Mouse (Mus musculus) small intestine, adult 2 months (tissue): ENCODE data around the gene Pde4d. TPM values are rescaled to one million over a fixed set of nuclear protein-coding genes. Genes with fewer than 3 reads are reported as not detected.

Experiments used
- H3K27ac ChIP-seq: fragments of 200-500 bp; 2 replicates; pipeline ENCODE4 v1.5.1; 2012; ENCODE audit warnings: low read depth, low read length, control low read depth, inconsistent platforms; ENCODE audit not compliant: insufficient read depth
- H3K27me3 ChIP-seq: fragments of 200-500 bp; 2 replicates; pipeline ENCODE4 v1.6.1; 2012; ENCODE audit warnings: mild to moderate bottlenecking, moderate library complexity, low read length, inconsistent platforms; ENCODE audit not compliant: control insufficient read depth, insufficient read depth
- H3K36me3 ChIP-seq: fragments of 200-500 bp; 2 replicates; pipeline ENCODE4 v1.6.1; 2012; ENCODE audit warnings: mild to moderate bottlenecking, low read length, control low read depth, inconsistent platforms; ENCODE audit not compliant: control insufficient read depth, insufficient read depth
- H3K4me1 ChIP-seq: fragments of 200-500 bp; 2 replicates; pipeline ENCODE4 v1.6.1; 2012; ENCODE audit warnings: low read length, inconsistent platforms, mixed read lengths; ENCODE audit not compliant: control insufficient read depth, insufficient read depth, insufficient read length
- H3K4me3 ChIP-seq: fragments of 200-500 bp; 2 replicates; pipeline ENCODE4 v1.5.1; 2012; ENCODE audit warnings: low read depth, mild to moderate bottlenecking, control low read depth, inconsistent platforms, low read length, moderate library complexity
- CTCF ChIP-seq: fragments of 200-500 bp; IDR thresholded peaks from 2 replicates; pipeline ENCODE4 v1.5.1; 2012; ENCODE audit warnings: low read depth, mild to moderate bottlenecking, control low read depth, inconsistent platforms, low read length, moderate library complexity, mixed read lengths; ENCODE audit not compliant: insufficient replicate concordance, insufficient read length; ENCODE audit errors: extremely low read depth
- POLR2A ChIP-seq: fragments of 200-500 bp; IDR thresholded peaks from 2 replicates; pipeline ENCODE4 v1.6.1; 2012; ENCODE audit warnings: low read depth, mild to moderate bottlenecking, control low read depth, inconsistent platforms, low read length, moderate library complexity
- WGBS: fragments of 180-500 bp; shearing (Covaris S2); methylation state at CpG from one replicate; pipeline ENCODE4 v1.1.7; 2018; 5-methylcytosine and 5-hydroxymethylcytosine counted together
- polyA plus RNA-seq: library from polyadenylated mRNA; depleted of rRNA; stranded (reverse); fragments of >200 nt; gene quantifications from 2 replicates; pipeline ENCODE4 v1.2.3, GENCODE M21; 2012

Pde4d gene
- polyA plus RNA-seq, 1 experiment = 8.4 TPM

- no peaks in the 10 kb centered on the region for H3K27me3 ChIP-seq
- no peak overlapping the region for H3K4me3 ChIP-seq
- TF ChIP-seq POLR2A (no peak), CTCF (no peak)
- H3K27ac ChIP-seq = no peak overlapping the region
- H3K36me3 ChIP-seq = no peaks in the 10 kb centered on the region
- WGBS = 26% methylated on average over 6 of the region's 6 CpGs
- no peaks in the 10 kb centered on the region for H3K4me1 ChIP-seq
Observed at GRCm38 (mm10) chr13:108819846-108820408, 370.2 kb downstream of the Pde4d start.

GRCm38 (mm10) chr13:108820487-108820886, 370.7 kb downstream of the Pde4d start:
- Histone ChIP-seq H3K4me1 (no peaks in the 10 kb centered on the region), H3K27ac (no peak overlapping the region), H3K36me3 (no peaks in the 10 kb centered on the region), H3K27me3 (no peaks in the 10 kb centered on the region), H3K4me3 (no peak overlapping the region)
- 79% methylated on average over 2 of the region's 2 CpGs for WGBS
- TF ChIP-seq POLR2A (no peak), CTCF (no peak)

GRCm38 (mm10) chr13:108821270-108821669, 371.5 kb downstream of the Pde4d start:
- H3K4me3 ChIP-seq = no peak overlapping the region
- H3K27ac ChIP-seq = no peak overlapping the region
- H3K4me1 ChIP-seq = no peaks in the 10 kb centered on the region
- H3K36me3 ChIP-seq = no peaks in the 10 kb centered on the region
- 90% methylated on average over 7 of the region's 7 CpGs for WGBS
- no peak for TF ChIP-seq CTCF
- no peak for TF ChIP-seq POLR2A
- no peaks in the 10 kb centered on the region for H3K27me3 ChIP-seq

GRCm38 (mm10) chr13:108824638-108825310, 375.0 kb downstream of the Pde4d start:
- WGBS = 80% methylated on average over 8 of the region's 8 CpGs
- no peaks in the 10 kb centered on the region for H3K27me3 ChIP-seq
- TF ChIP-seq CTCF = no peak
- TF ChIP-seq POLR2A = no peak

GRCm38 (mm10) chr13:108825501-108825900, 375.8 kb downstream of the Pde4d start:
- H3K36me3 ChIP-seq = no peaks in the 10 kb centered on the region
- no peaks in the 10 kb centered on the region for H3K27me3 ChIP-seq
- TF ChIP-seq POLR2A (no peak), CTCF (no peak)
- H3K4me1 ChIP-seq = no peaks in the 10 kb centered on the region
- no peak overlapping the region for H3K4me3 ChIP-seq
- 88% methylated on average over 6 of the region's 6 CpGs for WGBS
- no peak overlapping the region for H3K27ac ChIP-seq

More at GRCm38 (mm10) chr13:108824638-108825310, 375.0 kb downstream of the Pde4d start:
- H3K27ac ChIP-seq = no peak overlapping the region
- H3K4me1 ChIP-seq = no peaks in the 10 kb centered on the region
- no peaks in the 10 kb centered on the region for H3K36me3 ChIP-seq
- no peak overlapping the region for H3K4me3 ChIP-seq

GRCm38 (mm10) chr13:108834197-108834596, 384.4 kb downstream of the Pde4d start:
- H3K36me3 ChIP-seq = no peaks in the 10 kb centered on the region
- no peak overlapping the region for H3K4me3 ChIP-seq
- WGBS = 97% methylated on average over 1 of the region's 1 CpGs
- no peaks in the 10 kb centered on the region for H3K4me1 ChIP-seq
- no peak for TF ChIP-seq POLR2A
- no peak for TF ChIP-seq CTCF
- no peak overlapping the region for H3K27ac ChIP-seq
- no peaks in the 10 kb centered on the region for H3K27me3 ChIP-seq

- H3K27ac ChIP-seq = no peak overlapping the region
- H3K4me3 ChIP-seq = no peak overlapping the region
- H3K4me1 ChIP-seq = no peaks in the 10 kb centered on the region
- WGBS = 63% methylated on average over 3 of the region's 3 CpGs
- TF ChIP-seq POLR2A = no peak
- no peak for TF ChIP-seq CTCF
- no peaks in the 10 kb centered on the region for H3K36me3 ChIP-seq
- no peaks in the 10 kb centered on the region for H3K27me3 ChIP-seq
Observed at GRCm38 (mm10) chr13:108836314-108836713, 386.6 kb downstream of the Pde4d start.
